Mouse (Mus musculus) heart, postnatal 10 days (tissue): ENCODE measurements around the gene Dock4. TPM values are rescaled to one million over a fixed set of nuclear protein-coding genes. Genes with fewer than 3 reads are reported as not detected.

Source experiments
- DNase-seq, 2 experiments: peaks; one replicate each; pipeline ENCODE4 v3.0.0; 2021
- intact Hi-C: fragments of 180-260 bp; cut with DNase I; formaldehyde crosslinking; loops from one replicate; pipeline ENCODE4 v1.15.1; 2025
- total RNA-seq, 2 experiments: library from RNA; stranded (reverse); gene quantifications; 2 replicates each; pipeline ENCODE4 v1.2.3; 2021

Gene Dock4
- total RNA-seq, 2 experiments from 2014 or later, result 18.8 to 21.1 TPM

GRCm38 (mm10) chr12:40797561-40798343, 352.0 kb downstream of the Dock4 start:
- intact Hi-C loops, result no loop called here
- no peak for DNase-seq

GRCm38 (mm10) chr12:40798344-40799017, 352.7 kb downstream of the Dock4 start:
- intact Hi-C loops, result no loop called here
- no peak for DNase-seq

- intact Hi-C loops, result no loop called here
- no peak for DNase-seq
Measured at GRCm38 (mm10) chr12:40801456-40801855, 355.7 kb downstream of the Dock4 start.

GRCm38 (mm10) chr12:40805257-40805656, 359.5 kb downstream of the Dock4 start:
- intact Hi-C loops, result no loop called here
- DNase-seq, result no peak

- intact Hi-C loops, result no loop called here
- no peak for DNase-seq
Measured at GRCm38 (mm10) chr12:40807916-40808315, 362.2 kb downstream of the Dock4 start.

- DNase-seq, result no peak
- intact Hi-C loops, result no loop called here
Measured at GRCm38 (mm10) chr12:40813474-40813873, 367.7 kb downstream of the Dock4 start.

- intact Hi-C loops, result loop anchor here (1.0 to 5.0 kb wide), 4 partner anchors 118 to 558 kb away; partner anchors contain the start of genes Dock4 and Zfp277
- no peak for DNase-seq
Measured at GRCm38 (mm10) chr12:40814659-40815363, 369.1 kb downstream of the Dock4 start.

GRCm38 (mm10) chr12:40818046-40818708, 372.4 kb downstream of the Dock4 start:
- intact Hi-C loops, result loop anchor here (5.0 kb wide), 3 partner anchors 121 to 426 kb away; partner anchors contain the start of genes Dock4 and Zfp277
- no peak for DNase-seq

GRCm38 (mm10) chr12:40823631-40824030, 377.9 kb downstream of the Dock4 start:
- intact Hi-C loops, result no loop called here
- no peak for DNase-seq

GRCm38 (mm10) chr12:40824251-40824650, 378.5 kb downstream of the Dock4 start:
- intact Hi-C loops, result no loop called here
- no peak for DNase-seq

GRCm38 (mm10) chr12:40825935-40826460, 380.2 kb downstream of the Dock4 start:
- intact Hi-C loops, result no loop called here

GRCm38 (mm10) chr12:40826491-40826890, 380.7 kb downstream of the Dock4 start:
- intact Hi-C loops, result no loop called here
- DNase-seq, result no peak

More at GRCm38 (mm10) chr12:40825935-40826460, 380.2 kb downstream of the Dock4 start:
- DNase-seq, result no peak

- intact Hi-C loops, result no loop called here
- DNase-seq, result no peak
Measured at GRCm38 (mm10) chr12:40828025-40828424, 382.3 kb downstream of the Dock4 start.

GRCm38 (mm10) chr12:40829269-40829668, 383.5 kb downstream of the Dock4 start:
- DNase-seq, result no peak
- intact Hi-C loops, result no loop called here

GRCm38 (mm10) chr12:40832157-40832556, 386.4 kb downstream of the Dock4 start:
- peak; percentile 29 to 45 for DNase-seq
- intact Hi-C loops, result no loop called here

GRCm38 (mm10) chr12:40836924-40837323, 391.2 kb downstream of the Dock4 start:
- no peak for DNase-seq
- intact Hi-C loops, result loop anchor here (1.0 to 5.0 kb wide), 3 partner anchors 260 to 650 kb away; partner anchors contain the start of gene Lrrn3

- intact Hi-C loops, result loop anchor here (1.0 to 5.0 kb wide), 3 partner anchors 260 to 649 kb away; partner anchors contain the start of gene Lrrn3
Measured at GRCm38 (mm10) chr12:40837597-40838337, 392.0 kb downstream of the Dock4 start.

GRCm38 (mm10) chr12:40838338-40838695, 392.6 kb downstream of the Dock4 start:
- peak in 1 of 2 experiments; percentile 20 for DNase-seq
- intact Hi-C loops, result loop anchor here (5.0 kb wide), 1 partner anchor 519 kb away; no protein-coding TSS in a partner anchor

More at GRCm38 (mm10) chr12:40837597-40838337, 392.0 kb downstream of the Dock4 start:
- peak; percentile 70 to 82 for DNase-seq

GRCm38 (mm10) chr12:40838940-40839339, 393.2 kb downstream of the Dock4 start:
- intact Hi-C loops, result loop anchor here (5.0 kb wide), 1 partner anchor 518 kb away; no protein-coding TSS in a partner anchor
- DNase-seq, result peak; percentile 48 to 53
